Mouse (Mus musculus): ENCODE results near the gene Slmap. TPM values are rescaled to one million over a fixed set of nuclear protein-coding genes. Genes with fewer than 3 reads are reported as not detected.

The Slmap gene
- polyA plus RNA-seq, 1 experiment from 2014 or later, result 15.0 TPM

DNA sequence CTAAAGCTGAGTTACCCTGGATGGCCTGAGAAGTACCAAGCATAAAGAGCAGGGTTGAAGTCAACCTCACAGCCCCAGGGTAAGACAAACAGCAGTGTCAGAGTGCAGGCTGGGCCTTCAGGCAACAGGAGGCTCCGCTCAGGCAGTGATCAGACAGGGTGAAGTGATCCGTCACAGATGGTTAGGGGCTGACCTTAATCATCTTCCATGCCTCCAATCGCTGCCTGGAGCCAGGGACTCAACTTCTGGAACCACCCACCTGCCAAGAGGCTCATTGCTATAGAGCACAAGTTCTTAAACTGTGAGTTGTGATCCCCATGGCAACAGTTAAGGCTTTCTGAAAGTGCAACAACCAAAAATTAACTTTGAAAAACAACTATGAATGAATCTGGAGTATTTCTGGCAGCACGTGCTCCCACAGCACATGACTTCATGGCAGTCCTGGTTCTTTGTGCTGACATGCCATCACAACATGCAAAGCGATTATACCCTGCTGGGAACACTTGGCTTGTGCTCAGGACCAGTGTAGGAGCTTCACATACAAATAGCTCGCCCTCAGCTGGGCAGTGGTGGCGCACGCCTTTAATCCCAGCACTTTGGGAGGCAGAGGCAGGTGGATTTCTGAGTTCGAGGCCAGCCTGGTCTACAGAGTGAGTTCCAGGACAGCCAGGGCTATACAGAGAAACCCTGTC lies 46.3 kb downstream of the Slmap start:
- WGBS, result 71% methylated on average over 9 of the region's 9 CpGs
- H3K9me3 ChIP-seq, result no peaks in the 10 kb centered on the region
- H3K36me3 ChIP-seq (replicated peaks), result no peaks in the 10 kb centered on the region
- H3K27ac ChIP-seq, result peak overlapping the region; percentile 48; the same call in 1 of the 2 replicates
- H3K4me3 ChIP-seq, result no peak overlapping the region
- no peak for DNase-seq (ENCODE audit: extremely low spot score, low spot score)
- peaks cover 13% of the 10 kb centered on the region for H3K4me1 ChIP-seq
- no peaks in the 10 kb centered on the region for H3K27me3 ChIP-seq (ENCODE audit: poor library complexity, severe bottlenecking)

DNA sequence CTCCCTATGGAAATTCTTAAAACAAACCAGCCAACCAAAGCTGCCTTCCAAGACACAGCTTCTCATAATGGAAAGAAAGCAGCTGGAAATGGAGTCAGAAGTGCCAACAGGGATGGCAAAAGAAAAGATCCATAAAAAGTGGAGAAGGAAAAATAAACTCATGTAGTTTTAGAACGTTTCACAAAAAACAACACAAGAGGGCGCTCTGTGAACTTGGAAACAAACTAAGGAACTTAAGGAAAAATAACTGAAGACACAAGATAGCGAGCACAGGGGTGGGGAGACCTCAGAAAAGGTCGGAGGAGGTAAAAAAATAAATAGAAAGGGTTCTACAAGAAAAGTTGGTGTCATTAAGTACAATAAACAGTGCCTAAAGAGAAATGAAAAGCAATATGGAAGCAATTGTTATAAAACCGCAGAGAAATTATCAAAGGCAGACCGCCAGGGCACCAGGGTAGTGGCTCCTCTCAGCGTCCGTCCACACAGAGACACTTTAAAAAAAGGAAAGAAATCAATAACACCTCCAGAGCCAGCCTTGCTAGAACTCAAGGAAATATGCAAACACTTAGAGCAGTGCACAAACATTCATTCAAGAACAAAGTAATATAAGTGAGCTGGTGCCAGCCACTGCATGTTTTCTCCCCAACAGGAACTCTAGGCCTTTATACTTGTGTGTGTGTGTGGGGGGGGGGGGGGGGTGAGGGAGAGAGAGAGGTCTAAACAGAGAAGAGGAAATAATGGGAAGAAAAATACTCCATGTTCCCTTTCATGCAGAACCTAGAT lies 48.1 kb downstream of the Slmap start:
- Histone ChIP-seq H3K36me3 (replicated peaks) (no peaks in the 10 kb centered on the region), H3K4me3 (no peak overlapping the region), H3K4me1 (peaks cover 13% of the 10 kb centered on the region), H3K9me3 (no peaks in the 10 kb centered on the region), H3K27ac (no peak overlapping the region), H3K27me3 (ENCODE audit: poor library complexity, severe bottlenecking) (no peaks in the 10 kb centered on the region)
- no peak for DNase-seq (ENCODE audit: extremely low spot score, low spot score)
- WGBS, result 56% methylated on average over 8 of the region's 8 CpGs

DNA sequence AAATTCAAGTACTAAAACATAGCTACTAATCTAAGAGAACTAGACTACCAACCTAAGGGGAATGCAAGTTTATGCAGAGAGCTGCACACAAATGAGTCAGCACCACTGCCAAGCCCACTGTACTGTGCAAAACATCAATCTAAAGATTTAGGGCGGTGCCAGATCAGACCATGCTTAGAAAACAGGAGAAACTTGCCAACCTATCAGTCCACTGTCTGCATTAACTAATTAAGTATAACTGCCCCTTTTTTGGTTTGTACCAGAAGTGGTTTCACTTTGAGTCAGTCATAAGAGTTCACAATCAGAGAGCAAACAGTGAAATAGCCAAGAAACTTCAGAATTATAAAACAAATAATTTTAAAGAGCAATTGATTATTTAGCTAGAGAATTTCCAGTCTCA lies 53.3 kb downstream of the Slmap start:
- H3K36me3 ChIP-seq (replicated peaks), result no peaks in the 10 kb centered on the region
- H3K27me3 ChIP-seq (ENCODE audit: poor library complexity, severe bottlenecking), result no peaks in the 10 kb centered on the region
- no peak for DNase-seq (ENCODE audit: extremely low spot score, low spot score)
- no peak overlapping the region for H3K27ac ChIP-seq
- H3K4me3 ChIP-seq, result no peak overlapping the region
- H3K9me3 ChIP-seq, result no peaks in the 10 kb centered on the region
- H3K4me1 ChIP-seq, result peaks cover 3% of the 10 kb centered on the region; the same call in 1 of the 2 replicates
- 91% methylated on average over 1 of the region's 1 CpGs for WGBS

DNA sequence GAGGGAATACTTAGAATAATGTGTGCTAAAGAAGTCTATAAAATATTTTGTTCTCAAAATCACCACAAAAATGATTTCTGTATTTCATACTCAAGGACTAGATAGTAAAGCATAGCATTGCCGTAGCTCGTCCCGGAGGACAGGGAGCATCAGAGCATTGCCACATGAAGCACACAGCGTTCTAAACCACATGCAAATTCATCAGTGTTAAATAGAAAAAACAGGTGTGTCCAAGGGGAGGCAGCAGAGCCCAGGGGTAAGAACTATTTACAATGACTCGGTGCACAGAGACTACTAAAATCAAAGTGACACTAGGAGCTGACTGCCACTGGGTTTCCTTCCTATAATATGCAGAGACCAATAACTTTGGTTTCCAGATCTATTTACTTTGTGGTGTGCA lies 57.0 kb downstream of the Slmap start:
- H3K4me3 ChIP-seq, result no peak overlapping the region
- no peak overlapping the region for H3K27ac ChIP-seq
- no peaks in the 10 kb centered on the region for H3K27me3 ChIP-seq (ENCODE audit: poor library complexity, severe bottlenecking)
- 95% methylated on average over 5 of the region's 5 CpGs for WGBS
- no peaks in the 10 kb centered on the region for H3K9me3 ChIP-seq
- no peaks in the 10 kb centered on the region for H3K36me3 ChIP-seq (replicated peaks)
- H3K4me1 ChIP-seq, result peaks cover 3% of the 10 kb centered on the region; the same call in 1 of the 2 replicates
- DNase-seq (ENCODE audit: extremely low spot score, low spot score), result no peak

DNA sequence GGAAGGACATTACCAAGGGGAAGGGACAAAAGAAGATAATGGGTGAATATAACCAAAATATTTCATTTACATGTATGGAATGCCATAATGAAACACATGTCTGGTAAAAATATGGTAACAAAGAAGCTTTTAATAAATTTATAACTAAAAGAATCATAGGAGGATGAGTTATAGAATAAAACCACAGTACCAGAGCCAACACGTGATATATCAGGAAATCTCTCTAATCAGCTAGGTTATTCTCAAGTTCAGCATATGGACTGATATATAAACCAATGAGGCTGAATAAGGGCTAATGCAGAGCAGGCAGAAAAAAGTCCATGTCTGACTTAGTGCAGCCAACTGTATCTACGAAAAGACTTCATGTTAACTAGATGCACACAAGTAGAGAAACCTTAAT lies 58.3 kb downstream of the Slmap start:
- 96% methylated on average over 2 of the region's 2 CpGs for WGBS
- no peak overlapping the region for H3K27ac ChIP-seq
- DNase-seq (ENCODE audit: extremely low spot score, low spot score), result no peak
- H3K4me3 ChIP-seq, result no peak overlapping the region
- H3K36me3 ChIP-seq (replicated peaks), result no peaks in the 10 kb centered on the region
- H3K27me3 ChIP-seq (ENCODE audit: poor library complexity, severe bottlenecking), result no peaks in the 10 kb centered on the region
- peaks cover 3% of the 10 kb centered on the region; the same call in 1 of the 2 replicates for H3K4me1 ChIP-seq
- no peaks in the 10 kb centered on the region for H3K9me3 ChIP-seq

DNA sequence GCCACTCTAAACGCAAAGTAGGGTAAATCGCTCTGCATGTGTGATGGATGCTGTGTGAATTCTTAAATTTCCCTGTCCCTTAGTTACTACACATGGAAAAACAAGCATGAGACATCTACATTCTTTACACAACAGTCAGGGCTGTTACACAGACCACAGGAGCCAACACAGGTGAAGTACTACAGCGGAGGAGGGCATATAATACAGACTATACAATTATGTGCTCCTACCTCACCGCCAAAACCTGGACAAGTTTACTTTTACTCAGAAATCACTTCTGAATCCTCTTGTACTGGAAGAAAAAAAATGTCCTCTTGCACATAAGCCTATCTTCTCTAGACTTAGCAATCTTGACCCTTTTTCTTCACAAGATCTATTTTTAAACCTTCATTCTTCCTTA lies 66.8 kb downstream of the Slmap start:
- peaks cover 6% of the 10 kb centered on the region for H3K36me3 ChIP-seq (replicated peaks)
- no peaks in the 10 kb centered on the region for H3K9me3 ChIP-seq
- H3K27me3 ChIP-seq (ENCODE audit: poor library complexity, severe bottlenecking), result no peaks in the 10 kb centered on the region
- H3K4me3 ChIP-seq, result no peak overlapping the region
- no peak overlapping the region for H3K27ac ChIP-seq
- no peaks in the 10 kb centered on the region for H3K4me1 ChIP-seq
- WGBS, result 96% methylated on average over 4 of the region's 4 CpGs
- no peak for DNase-seq (ENCODE audit: extremely low spot score, low spot score)

DNA sequence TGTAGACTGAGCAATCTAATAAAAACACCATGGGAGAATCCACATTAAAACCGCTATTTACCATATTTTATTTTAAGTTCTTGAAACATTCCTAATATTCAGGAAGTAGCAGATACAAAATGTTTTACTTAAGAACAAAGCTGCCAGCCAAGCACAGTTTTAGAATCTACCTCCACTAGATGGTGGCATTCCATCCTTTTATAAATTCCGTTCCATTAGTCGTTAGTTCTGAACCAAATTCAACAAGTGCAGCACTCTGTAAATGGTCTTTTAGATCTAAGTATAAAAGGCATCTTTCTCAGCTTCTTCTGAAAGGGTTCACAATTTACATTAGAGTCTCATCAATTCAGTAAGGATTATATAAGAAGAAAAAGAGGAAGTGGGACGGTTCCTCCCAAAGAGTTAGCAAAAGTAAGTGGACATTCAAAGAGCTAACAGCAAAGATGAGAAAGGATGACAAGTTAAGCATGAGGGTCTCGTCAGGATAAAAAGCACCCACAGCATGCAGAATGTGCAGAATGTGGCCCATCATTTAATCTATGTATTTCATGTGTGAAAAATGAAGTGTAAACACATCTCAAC lies 68.1 kb downstream of the Slmap start:
- DNase-seq (ENCODE audit: extremely low spot score, low spot score), result no peak
- Histone ChIP-seq H3K4me1 (no peaks in the 10 kb centered on the region), H3K9me3 (no peaks in the 10 kb centered on the region), H3K4me3 (no peak overlapping the region), H3K36me3 (replicated peaks) (peaks cover 18% of the 10 kb centered on the region), H3K27ac (no peak overlapping the region), H3K27me3 (ENCODE audit: poor library complexity, severe bottlenecking) (no peaks in the 10 kb centered on the region)
- WGBS, result 75% methylated on average over 5 of the region's 5 CpGs

DNA sequence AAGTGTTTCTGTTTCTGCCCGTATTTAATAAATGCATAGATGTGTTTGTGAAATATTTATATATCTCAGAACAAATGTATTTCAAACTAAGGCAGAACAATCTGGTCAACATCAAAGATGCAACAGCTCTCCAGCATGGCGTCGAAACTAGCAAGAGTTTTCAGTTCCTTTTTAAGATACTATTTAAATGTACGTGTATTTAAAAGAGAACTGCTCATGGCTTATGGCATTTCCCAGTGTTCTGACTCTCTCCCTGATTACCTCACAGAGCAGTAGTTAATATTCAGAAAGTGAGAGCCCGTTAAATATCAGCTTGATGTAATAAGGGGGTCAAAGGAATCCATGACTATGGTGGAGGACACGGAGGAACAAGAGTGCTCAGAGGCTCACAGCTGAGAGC lies 68.8 kb downstream of the Slmap start:
- Histone ChIP-seq H3K36me3 (replicated peaks) (peaks cover 26% of the 10 kb centered on the region), H3K4me3 (no peak overlapping the region), H3K9me3 (no peaks in the 10 kb centered on the region), H3K27ac (no peak overlapping the region), H3K4me1 (no peaks in the 10 kb centered on the region), H3K27me3 (ENCODE audit: poor library complexity, severe bottlenecking) (no peaks in the 10 kb centered on the region)
- DNase-seq (ENCODE audit: extremely low spot score, low spot score), result no peak
- WGBS, result 88% methylated on average over 6 of the region's 6 CpGs

DNA sequence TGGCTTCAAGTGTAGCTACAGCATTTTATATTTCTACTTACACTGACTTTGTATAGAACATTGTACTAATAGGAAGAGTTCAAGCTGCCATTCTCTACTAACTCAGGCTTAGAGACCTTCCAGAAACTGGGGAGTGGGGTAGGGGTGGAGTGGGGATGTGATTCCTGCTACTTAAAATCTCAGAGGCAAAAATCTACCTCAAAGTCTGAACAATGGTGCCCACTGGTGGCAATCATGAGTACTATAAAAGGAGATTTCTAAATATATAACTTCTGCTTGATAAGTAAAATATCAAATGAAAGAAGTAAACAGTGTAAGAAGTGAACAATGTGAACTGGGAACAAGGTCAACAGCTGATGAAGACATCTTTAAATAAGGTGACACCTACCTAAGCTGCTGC lies 75.2 kb downstream of the Slmap start:
- DNase-seq (ENCODE audit: extremely low spot score, low spot score), result no peak
- H3K36me3 ChIP-seq (replicated peaks), result peaks cover 56% of the 10 kb centered on the region
- H3K9me3 ChIP-seq, result no peaks in the 10 kb centered on the region
- H3K27me3 ChIP-seq (ENCODE audit: poor library complexity, severe bottlenecking), result no peaks in the 10 kb centered on the region
- peaks cover 4% of the 10 kb centered on the region for H3K4me1 ChIP-seq
- H3K4me3 ChIP-seq, result no peak overlapping the region
- H3K27ac ChIP-seq, result no peak overlapping the region

DNA sequence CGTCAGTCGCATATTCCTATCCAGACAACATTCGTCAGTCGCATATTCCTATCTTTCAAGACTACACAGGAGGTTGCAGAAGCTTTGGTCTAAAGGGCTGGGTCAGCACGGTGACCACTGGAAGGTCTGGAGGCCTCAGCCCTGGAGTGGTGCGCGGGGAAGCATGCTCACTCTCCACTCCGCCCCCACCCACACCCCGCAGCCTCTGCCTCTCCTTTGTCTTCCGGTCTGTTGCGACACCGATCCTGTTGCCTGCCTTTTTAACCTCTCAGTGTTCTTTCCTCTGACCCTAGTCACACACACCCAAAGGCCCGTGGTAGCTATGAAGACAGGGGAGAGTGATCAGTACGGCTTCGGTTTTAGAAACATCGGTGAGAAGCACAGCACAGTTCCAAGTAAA lies 79.9 kb downstream of the Slmap start:
- Histone ChIP-seq H3K27me3 (ENCODE audit: poor library complexity, severe bottlenecking) (no peaks in the 10 kb centered on the region), H3K36me3 (replicated peaks) (peaks cover 24% of the 10 kb centered on the region), H3K9me3 (no peaks in the 10 kb centered on the region), H3K4me1 (peaks cover 17% of the 10 kb centered on the region), H3K4me3 (no peak overlapping the region), H3K27ac (no peak overlapping the region)
- DNase-seq (ENCODE audit: extremely low spot score, low spot score), result no peak
- WGBS, result 54% methylated on average over 16 of the region's 16 CpGs

DNA sequence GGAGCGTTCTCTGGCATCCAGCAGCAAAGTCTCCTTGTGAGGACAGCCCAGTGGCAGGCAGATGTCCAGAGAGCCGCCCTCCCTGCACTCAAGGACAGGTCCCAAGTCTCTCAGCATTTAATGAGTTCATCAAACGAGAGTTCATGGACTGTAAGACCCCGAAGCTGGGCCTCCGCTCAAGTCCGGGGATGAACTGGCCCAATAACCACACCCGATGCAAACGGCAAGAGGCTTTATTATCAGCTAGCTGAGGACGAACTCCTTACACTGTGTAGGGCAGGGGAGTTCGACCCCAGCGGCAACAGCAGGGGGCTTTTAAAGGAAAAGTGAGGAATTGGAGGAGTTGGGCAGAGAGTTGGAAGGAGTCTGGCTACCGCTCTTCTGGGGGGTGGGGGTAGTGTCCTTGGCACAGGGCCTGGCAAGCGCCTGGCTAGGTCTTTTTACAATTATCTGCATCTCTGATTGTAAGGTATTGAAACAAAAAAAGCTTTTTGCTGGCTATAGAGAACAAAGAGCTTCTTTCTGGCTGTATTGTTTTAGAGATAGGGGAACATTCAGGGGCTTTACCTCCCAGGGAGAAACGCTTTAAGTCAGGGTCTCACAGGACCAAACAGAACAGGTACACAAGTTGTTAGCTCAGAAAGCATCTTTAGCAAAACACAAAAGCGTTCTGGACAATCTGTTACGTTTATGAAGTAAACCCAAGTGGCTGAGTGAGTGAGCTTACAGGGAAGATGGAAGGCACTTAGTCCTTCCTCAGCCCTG lies 84.5 kb downstream of the Slmap start:
- H3K27ac ChIP-seq, result 0 out of 2 replicates have a peak overlapping the region, but pooled peaks have one; percentile 48
- 19% methylated on average over 16 of the region's 16 CpGs for WGBS

DNA sequence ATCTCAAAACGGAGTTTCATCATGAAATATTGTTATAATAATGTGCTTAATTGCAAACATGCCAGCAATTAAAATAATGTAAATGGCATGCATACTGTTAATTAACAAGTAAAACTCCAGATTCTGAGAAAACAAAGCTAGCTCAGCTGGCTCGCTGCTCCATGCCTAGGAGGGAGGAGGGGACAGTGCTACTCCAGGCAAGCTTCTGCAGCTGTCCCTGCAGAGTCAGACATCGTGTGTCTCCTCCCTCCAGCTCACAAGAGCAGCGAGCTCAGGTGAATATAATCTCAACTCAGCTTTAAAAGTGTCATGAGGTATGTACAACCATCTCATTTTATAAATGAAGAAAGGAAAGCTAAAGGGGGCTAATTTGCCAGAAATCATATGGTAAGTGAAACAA lies 86.2 kb downstream of the Slmap start:
- Histone ChIP-seq H3K4me1 (peaks cover 15% of the 10 kb centered on the region), H3K27me3 (ENCODE audit: poor library complexity, severe bottlenecking) (no peaks in the 10 kb centered on the region), H3K9me3 (no peaks in the 10 kb centered on the region), H3K27ac (no peak overlapping the region), H3K4me3 (no peak overlapping the region), H3K36me3 (replicated peaks) (peaks cover 8% of the 10 kb centered on the region; the same call in 1 of the 2 replicates)
- 78% methylated on average over 4 of the region's 4 CpGs for WGBS
- DNase-seq (ENCODE audit: extremely low spot score, low spot score), result no peak

More for the DNA sequence above, 84.5 kb downstream of the Slmap start:
- DNase-seq (ENCODE audit: extremely low spot score, low spot score), result no peak
- Histone ChIP-seq H3K27me3 (ENCODE audit: poor library complexity, severe bottlenecking) (no peaks in the 10 kb centered on the region), H3K36me3 (replicated peaks) (peaks cover 10% of the 10 kb centered on the region; the same call in 1 of the 2 replicates), H3K4me1 (peaks cover 19% of the 10 kb centered on the region), H3K4me3 (no peak overlapping the region), H3K9me3 (no peaks in the 10 kb centered on the region)

All from forebrain, embryonic 10.5 days (tissue).